10 mouse cellular contexts compared by ENCODE assay signal in the genomic region with DNA sequence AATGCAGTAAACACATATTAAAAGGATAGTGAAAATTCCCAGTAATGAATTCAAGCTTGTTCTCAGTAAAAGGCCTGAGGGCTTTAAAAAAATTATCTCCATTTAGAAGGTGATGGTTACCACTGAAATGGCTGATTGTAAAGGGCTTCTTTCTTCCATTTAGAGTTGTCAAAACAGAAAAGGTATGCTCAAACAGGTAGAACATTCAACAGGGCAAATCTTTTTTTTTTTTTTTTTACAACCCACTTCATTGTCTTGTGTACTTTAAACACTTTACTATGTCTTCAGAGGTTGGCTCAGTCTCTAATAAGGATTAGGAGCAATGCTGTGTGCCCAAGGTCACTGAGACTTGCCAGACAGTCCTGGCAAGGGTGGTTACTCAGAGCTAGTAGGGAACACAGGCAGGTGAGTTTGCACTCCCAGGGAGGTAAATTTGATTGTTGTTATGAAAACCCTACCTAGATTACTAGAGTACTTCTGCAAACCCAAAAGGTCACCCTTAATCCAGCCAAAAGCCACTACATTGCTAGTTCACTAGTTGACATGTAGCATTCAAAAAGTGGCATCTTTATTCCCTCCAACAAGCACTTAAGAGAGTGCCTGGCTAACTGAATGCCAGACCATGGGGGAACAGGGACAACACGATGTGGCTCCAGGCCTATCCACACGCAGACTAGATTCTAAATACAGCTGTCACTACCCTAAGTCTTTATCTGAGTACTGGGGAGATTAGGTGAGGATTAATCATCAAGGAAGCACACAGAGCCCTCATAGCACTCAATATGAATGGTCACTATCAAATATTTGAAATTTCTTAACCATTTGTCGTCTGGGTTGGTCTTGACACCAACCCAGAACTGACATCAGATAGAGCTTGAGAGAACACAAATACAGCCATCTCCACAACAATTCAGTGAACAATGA. TPM values are rescaled to one million over a fixed set of nuclear protein-coding genes. Genes with fewer than 3 reads are reported as not detected.
DNase-seq lines count a peak whose midpoint lies in the region; ATAC-seq and TF ChIP-seq lines count a peak whose summit lies in the region.
"Had no signal": no experiment of that assay in that cellular context is flagged by ENCODE, and none has a peak within 500 bp of the region (broad histone marks: within the 10 kb centered on the region; RNA-seq: fewer than 3 reads in every experiment).

No protein-coding gene starts in this region.

- H3K36me3 ChIP-seq in forebrain, embryonic 10.5 days (replicated peaks), result no peaks in the 10 kb centered on the region
- no peaks in the 10 kb centered on the region for H3K36me3 ChIP-seq in forebrain, embryonic 11.5 days (ENCODE audit: control insufficient read depth, insufficient read depth, low read length)
- H3K36me3 ChIP-seq in E14TG2a.4 (ENCODE audit: insufficient read depth, low read length), result peaks cover 22% of the 10 kb centered on the region
- peaks cover 10% of the 10 kb centered on the region; the same call in 1 of the 2 replicates for H3K36me3 ChIP-seq in liver, embryonic 13.5 days

- DNase-seq in forebrain, embryonic 10.5 days (ENCODE audit: extremely low spot score, low spot score), result no peak
- DNase-seq in forebrain, embryonic 11.5 days (ENCODE audit: low spot score), result no peak
- DNase-seq in liver, embryonic 13.5 days, result no peak
- DNase-seq in urinary bladder, adult 18-20 months (ENCODE audit: low spot score in 2 of 2), result no peak
- no peak for DNase-seq in thymus, postnatal 25 days
- DNase-seq in testis, postnatal 14 days (ENCODE audit: low spot score), result no peak
- DNase-seq: lung, postnatal 14 days had no signal

- H3K4me3 ChIP-seq in forebrain, embryonic 10.5 days, result peak overlapping the region; percentile 67; the same call in 1 of the 2 replicates
- H3K4me3 ChIP-seq in forebrain, embryonic 11.5 days (ENCODE audit: low read depth, low read length), result no peak overlapping the region
- peak overlapping the region; percentile 87 for H3K4me3 ChIP-seq in E14TG2a.4 (replicated peaks; ENCODE audit: low read length)
- H3K4me3 ChIP-seq in embryonic fibroblast, embryonic 13.5 days (ENCODE audit: insufficient read depth, low read length), result no peak overlapping the region
- peak overlapping the region; percentile 80 for H3K4me3 ChIP-seq in liver, embryonic 13.5 days (replicated peaks)

- TF ChIP-seq CTCF in E14TG2a.4 (conservative IDR thresholded peaks at IDR 0.05; ENCODE audit: low read length), result no peak
- TF ChIP-seq CTCF in embryonic fibroblast, embryonic 13.5 days (IDR thresholded peaks at IDR 0.05; ENCODE audit: borderline replicate concordance, insufficient read depth, low read length), result no peak

- H3K9me3 ChIP-seq in forebrain, embryonic 10.5 days, result no peaks in the 10 kb centered on the region
- no peaks in the 10 kb centered on the region for H3K9me3 ChIP-seq in forebrain, embryonic 11.5 days (ENCODE audit: control insufficient read depth, low read length)
- no peaks in the 10 kb centered on the region for H3K9me3 ChIP-seq in E14TG2a.4 (ENCODE audit: low read length)
- no peaks in the 10 kb centered on the region for H3K9me3 ChIP-seq in liver, embryonic 13.5 days (replicated peaks)

- peaks cover 36% of the 10 kb centered on the region for H3K27me3 ChIP-seq in forebrain, embryonic 10.5 days (ENCODE audit: poor library complexity, severe bottlenecking)
- peaks cover 20% of the 10 kb centered on the region for H3K27me3 ChIP-seq in forebrain, embryonic 11.5 days (ENCODE audit: control insufficient read depth, insufficient read depth, low read length)
- peaks cover 33% of the 10 kb centered on the region for H3K27me3 ChIP-seq in E14TG2a.4 (ENCODE audit: insufficient read depth, low read length)
- peaks cover 11% of the 10 kb centered on the region for H3K27me3 ChIP-seq in liver, embryonic 13.5 days

- WGBS in forebrain, embryonic 10.5 days, result 83% methylated on average over 3 of the region's 3 CpGs
- 86% methylated on average over 3 of the region's 3 CpGs for WGBS in forebrain, embryonic 11.5 days
- WGBS in liver, embryonic 13.5 days (ENCODE audit: insufficient replicate concordance), result 30% methylated on average over 3 of the region's 3 CpGs

- 0 out of 2 replicates have a peak, but pooled peaks have one; percentile 6 for TF ChIP-seq POLR2A in embryonic fibroblast, embryonic 13.5 days (IDR thresholded peaks at IDR 0.05; ENCODE audit: low read depth, low read length)

- no peak overlapping the region for H3K4me2 ChIP-seq in forebrain, embryonic 11.5 days (ENCODE audit: low read depth, low read length, severe bottlenecking)
- peak overlapping the region; percentile 100 for H3K4me2 ChIP-seq in liver, embryonic 13.5 days

- H3K9ac ChIP-seq in forebrain, embryonic 11.5 days (ENCODE audit: low read length), result no peak overlapping the region
- peak overlapping the region; percentile 93 for H3K9ac ChIP-seq in liver, embryonic 13.5 days

- H3K4me1 ChIP-seq in forebrain, embryonic 10.5 days, result peaks cover 74% of the 10 kb centered on the region
- H3K4me1 ChIP-seq in forebrain, embryonic 11.5 days (replicated peaks; ENCODE audit: control insufficient read depth, insufficient read depth, low read length), result peaks cover 25% of the 10 kb centered on the region
- H3K4me1 ChIP-seq in E14TG2a.4 (replicated peaks; ENCODE audit: low read depth, low read length), result peaks cover 93% of the 10 kb centered on the region
- peaks cover 9% of the 10 kb centered on the region for H3K4me1 ChIP-seq in embryonic fibroblast, embryonic 13.5 days (ENCODE audit: control insufficient read depth, insufficient read depth, low read length)
- peaks cover 98% of the 10 kb centered on the region for H3K4me1 ChIP-seq in liver, embryonic 13.5 days (replicated peaks)

- no peak overlapping the region for H3K27ac ChIP-seq in forebrain, embryonic 10.5 days
- H3K27ac ChIP-seq in forebrain, embryonic 11.5 days (ENCODE audit: low read depth, low read length), result no peak overlapping the region
- H3K27ac ChIP-seq in embryonic fibroblast, embryonic 13.5 days (ENCODE audit: insufficient read depth, low read length), result no peak overlapping the region
- peak overlapping the region; percentile 99 for H3K27ac ChIP-seq in liver, embryonic 13.5 days

- no peak for ATAC-seq in forebrain, embryonic 11.5 days (replicated peaks; ENCODE audit: low FRiP score)
- no peak for ATAC-seq in liver, embryonic 13.5 days (ENCODE audit: low read depth)
- ATAC-seq: CD4-positive, CD25-positive, alpha-beta regulatory T cell, adult 4 months had no signal

RNA-seq across cellular contexts. Expression of gene Tbc1d24, which starts 1.5 kb away (rescaled TPM):
- polyA plus RNA-seq in forebrain, embryonic 10.5 days (2016; fragmentation: Nextera tagmentation; extraction: Ambion mirVana), result 6.8 and 7.5 TPM in 2 replicates
- 8.3 and 8.4 TPM in 2 replicates for polyA plus RNA-seq in forebrain, embryonic 11.5 days (2014; fragmentation: Nextera tagmentation; extraction: Ambion mirVana)
- 10.9 and 14.0 TPM in 2 replicates for polyA plus RNA-seq in embryonic fibroblast, embryonic 13.5 days (2011; ENCODE audit: insufficient read length, low read depth, missing spikeins)
- 6.9 and 7.5 TPM in 2 replicates for polyA plus RNA-seq in liver, embryonic 13.5 days (2015; fragmentation: Nextera tagmentation; extraction: Ambion mirVana)

RNA-seq across cellular contexts. Expression of gene Ntn3, which starts 5.5 kb away (rescaled TPM):
- 2.3 and 2.9 TPM in 2 replicates for polyA plus RNA-seq in forebrain, embryonic 10.5 days (2016; fragmentation: Nextera tagmentation; extraction: Ambion mirVana)
- 3.8 and 4.9 TPM in 2 replicates for polyA plus RNA-seq in forebrain, embryonic 11.5 days (2014; fragmentation: Nextera tagmentation; extraction: Ambion mirVana)
- polyA plus RNA-seq in embryonic fibroblast, embryonic 13.5 days (2011; ENCODE audit: insufficient read length, low read depth, missing spikeins), result 2.9 and 4.1 TPM in 2 replicates
- 1.00 and 1.4 TPM in 2 replicates for polyA plus RNA-seq in liver, embryonic 13.5 days (2015; fragmentation: Nextera tagmentation; extraction: Ambion mirVana)

RNA-seq across cellular contexts. Expression of gene Tedc2, which starts 16.8 kb away (rescaled TPM):
- polyA plus RNA-seq in forebrain, embryonic 10.5 days (2016; fragmentation: Nextera tagmentation; extraction: Ambion mirVana), result 22.1 and 22.6 TPM in 2 replicates
- polyA plus RNA-seq in forebrain, embryonic 11.5 days (2014; fragmentation: Nextera tagmentation; extraction: Ambion mirVana), result 17.7 and 19.2 TPM in 2 replicates
- polyA plus RNA-seq in embryonic fibroblast, embryonic 13.5 days (2011; ENCODE audit: insufficient read length, low read depth, missing spikeins), result 7.9 and 9.2 TPM in 2 replicates
- 10.8 and 11.6 TPM in 2 replicates for polyA plus RNA-seq in liver, embryonic 13.5 days (2015; fragmentation: Nextera tagmentation; extraction: Ambion mirVana)

RNA-seq across cellular contexts. Expression of gene Atp6v0c, which starts 34.4 kb away (rescaled TPM):
- 419 and 421 TPM in 2 replicates for polyA plus RNA-seq in forebrain, embryonic 10.5 days (2016; fragmentation: Nextera tagmentation; extraction: Ambion mirVana)
- 394 and 453 TPM in 2 replicates for polyA plus RNA-seq in forebrain, embryonic 11.5 days (2014; fragmentation: Nextera tagmentation; extraction: Ambion mirVana)
- polyA plus RNA-seq in embryonic fibroblast, embryonic 13.5 days (2011; ENCODE audit: insufficient read length, low read depth, missing spikeins), result 382 and 460 TPM in 2 replicates
- polyA plus RNA-seq in liver, embryonic 13.5 days (2015; fragmentation: Nextera tagmentation; extraction: Ambion mirVana), result 348 and 367 TPM in 2 replicates

RNA-seq across cellular contexts. Expression of gene Amdhd2, which starts 40.3 kb away (rescaled TPM):
- 40.2 and 44.7 TPM in 2 replicates for polyA plus RNA-seq in forebrain, embryonic 10.5 days (2016; fragmentation: Nextera tagmentation; extraction: Ambion mirVana)
- polyA plus RNA-seq in forebrain, embryonic 11.5 days (2014; fragmentation: Nextera tagmentation; extraction: Ambion mirVana), result 29.5 and 34.7 TPM in 2 replicates
- 26.6 and 31.7 TPM in 2 replicates for polyA plus RNA-seq in embryonic fibroblast, embryonic 13.5 days (2011; ENCODE audit: insufficient read length, low read depth, missing spikeins)
- polyA plus RNA-seq in liver, embryonic 13.5 days (2015; fragmentation: Nextera tagmentation; extraction: Ambion mirVana), result 18.6 and 20.8 TPM in 2 replicates

Comparison
In these comparisons a context has a peak if more than half of its experiments do, and no peak if none do; other contexts are left out.
1. H3K4me3 ChIP-seq: peak in forebrain, embryonic 10.5 days (single experiment), E14TG2a.4 (single experiment) and liver, embryonic 13.5 days (single experiment); none in forebrain, embryonic 11.5 days (single experiment) and embryonic fibroblast, embryonic 13.5 days (single experiment).